Mouse (Mus musculus) embryonic facial prominence, embryonic 11.5 days (tissue): Measurements from ENCODE around the gene Zar1. TPM values are rescaled to one million over a fixed set of nuclear protein-coding genes. Genes with fewer than 3 reads are reported as not detected.
"Not testable (repeated sequence)": the region's sequence is repeated elsewhere in the genome, so short reads cannot be mapped to it uniquely, and the experiment has no call there.

ENCODE experiments used
- ATAC-seq: fragments of 200-750 bp; cut with Nextera tagmentation; replicated peaks from 2 replicates; pipeline ENCODE4 v1.8.0; 2017; ENCODE audit warnings: low read depth; ENCODE audit not compliant: insufficient number of reproducible peaks, low FRiP score, low TSS enrichment
- DNase-seq: peaks from one replicate; pipeline ENCODE4 v3.0.0-alpha.2; 2015; ENCODE audit warnings: low spot score
- H3K27ac ChIP-seq: fragments of 300-500 bp; sonication (generic); replicated peaks from 2 replicates; pipeline ENCODE4 v1.5.1; 2014; ENCODE audit warnings: mild to moderate bottlenecking, low read depth, low read length, control low read depth
- H3K27me3 ChIP-seq: fragments of 300-500 bp; sonication (generic); 2 replicates; pipeline ENCODE4 v1.6.1; 2014; ENCODE audit warnings: mild to moderate bottlenecking, low read length, moderate library complexity, mixed read lengths; ENCODE audit not compliant: control insufficient read depth, insufficient read depth
- H3K36me3 ChIP-seq: fragments of 300-500 bp; sonication (generic); replicated peaks from 2 replicates; pipeline ENCODE4 v1.6.1; 2014; ENCODE audit warnings: low read depth, mild to moderate bottlenecking, low read length, moderate library complexity, mixed read lengths; ENCODE audit not compliant: control insufficient read depth, insufficient read depth
- H3K4me1 ChIP-seq: fragments of 300-500 bp; sonication (generic); 2 replicates; pipeline ENCODE4 v1.6.1; 2014; ENCODE audit warnings: low read length, mixed read lengths; ENCODE audit not compliant: control insufficient read depth, insufficient read depth
- H3K4me2 ChIP-seq: fragments of 300-500 bp; sonication (generic); 2 replicates; pipeline ENCODE4 v1.6.1; 2014; ENCODE audit warnings: low read depth, mild to moderate bottlenecking, control low read depth, low read length, moderate library complexity
- H3K4me3 ChIP-seq: fragments of 300-500 bp; sonication (generic); 2 replicates; pipeline ENCODE4 v1.5.1; 2014; ENCODE audit warnings: low read depth, low read length, control low read depth
- H3K9ac ChIP-seq: fragments of 300-500 bp; sonication (generic); replicated peaks from 2 replicates; pipeline ENCODE4 v1.6.1; 2014; ENCODE audit warnings: mild to moderate bottlenecking, control low read depth, low read length
- H3K9me3 ChIP-seq: fragments of 300-500 bp; sonication (generic); replicated peaks from 2 replicates; pipeline ENCODE4 v1.6.1; 2016; ENCODE audit warnings: mild to moderate bottlenecking, low read length, inconsistent platforms, mixed read lengths; ENCODE audit not compliant: control insufficient read depth
- WGBS: fragments of 180-500 bp; shearing (Covaris S2); extraction: QIAGEN DNeasy Blood & Tissue Kit; methylation state at CpG from one replicate; pipeline ENCODE4 v1.1.7; 2014; 5-methylcytosine and 5-hydroxymethylcytosine counted together
- polyA plus RNA-seq: library from polyadenylated mRNA; unstranded; fragments of >200 nt; fragmentation: Nextera tagmentation; extraction: Ambion mirVana; gene quantifications from 2 replicates; pipeline ENCODE4 v1.2.1, GENCODE M21; 2014

Zar1 gene
- polyA plus RNA-seq, 1 experiment from 2014 or later, result 4.2 TPM

- not testable (repeated sequence) for DNase-seq, H3K9ac ChIP-seq, H3K27me3 ChIP-seq, H3K4me3 ChIP-seq, H3K4me1 ChIP-seq, H3K36me3 ChIP-seq, ATAC-seq, H3K9me3 ChIP-seq, H3K27ac ChIP-seq, H3K4me2 ChIP-seq
- 39% methylated on average over 7 of the region's 7 CpGs for WGBS
Observed at GRCm38 (mm10) chr5:72586122-72586521, 5.1 kb upstream of the Zar1 start.

- peak overlapping the region; percentile 30 for H3K4me3 ChIP-seq
- H3K27ac ChIP-seq, H3K9me3 ChIP-seq, H3K4me1 ChIP-seq, H3K27me3 ChIP-seq, H3K36me3 ChIP-seq: not testable (repeated sequence)
- DNase-seq, result peak; percentile 28
- WGBS, result 5% methylated on average over 44 of the region's 73 CpGs
- H3K9ac ChIP-seq, result peak overlapping the region; percentile 60
- ATAC-seq, result peak; percentile 83
- H3K4me2 ChIP-seq, result peak overlapping the region; percentile 75
Observed at GRCm38 (mm10) chr5:72580088-72580969, 725 bp downstream of the Zar1 start.

- H3K4me1 ChIP-seq, H3K4me2 ChIP-seq, H3K27me3 ChIP-seq, H3K9me3 ChIP-seq, H3K27ac ChIP-seq, H3K9ac ChIP-seq, H3K4me3 ChIP-seq, H3K36me3 ChIP-seq: not testable (repeated sequence)
- peak; percentile 69 for DNase-seq
- WGBS, result 37% methylated on average over 10 of the region's 10 CpGs
- peak; percentile 60 for ATAC-seq
Observed at GRCm38 (mm10) chr5:72579599-72579998, 1.5 kb downstream of the Zar1 start.

GRCm38 (mm10) chr5:72565621-72566020, 15.4 kb downstream of the Zar1 start:
- Histone ChIP-seq H3K4me1 (no peaks in the 10 kb centered on the region), H3K27me3 (no peaks in the 10 kb centered on the region), H3K4me3 (no peak overlapping the region), H3K27ac (no peak overlapping the region), H3K36me3 (no peaks in the 10 kb centered on the region), H3K9me3 (no peaks in the 10 kb centered on the region), H3K9ac (no peak overlapping the region), H3K4me2 (no peak overlapping the region)
- no peak for DNase-seq
- no peak for ATAC-seq
- WGBS, result 76% methylated on average over 5 of the region's 5 CpGs

- 81% methylated on average over 2 of the region's 2 CpGs for WGBS
- not testable (repeated sequence) for DNase-seq, H3K4me3 ChIP-seq, H3K27ac ChIP-seq, H3K36me3 ChIP-seq, H3K4me1 ChIP-seq, H3K9ac ChIP-seq, H3K9me3 ChIP-seq, H3K4me2 ChIP-seq, ATAC-seq, H3K27me3 ChIP-seq
Observed at GRCm38 (mm10) chr5:72563183-72563582, 17.9 kb downstream of the Zar1 start.

GRCm38 (mm10) chr5:72560976-72561628, 20.0 kb downstream of the Zar1 start:
- Histone ChIP-seq H3K9me3 (no peaks in the 10 kb centered on the region), H3K36me3 (no peaks in the 10 kb centered on the region), H3K4me3 (no peak overlapping the region), H3K4me2 (no peak overlapping the region), H3K27me3 (no peaks in the 10 kb centered on the region), H3K4me1 (no peaks in the 10 kb centered on the region), H3K9ac (no peak overlapping the region), H3K27ac (no peak overlapping the region)
- no peak for ATAC-seq
- WGBS, result 78% methylated on average over 3 of the region's 3 CpGs
- DNase-seq, result no peak

GRCm38 (mm10) chr5:72559544-72560049, 21.5 kb downstream of the Zar1 start, which contains the start of gene Nfxl1:
Gene Nfxl1 (minus strand): TSS chr5:72559684.
- H3K27me3 ChIP-seq, result no peaks in the 10 kb centered on the region
- H3K9ac ChIP-seq, result peak within 1 kb of the TSS; percentile 68
- H3K27ac ChIP-seq, result peak within 1 kb of the TSS; percentile 60
- no peaks in the 10 kb centered on the region for H3K4me1 ChIP-seq
- ATAC-seq (peak; percentile 91), DNase-seq (peak; percentile 99)
- peak within 1 kb of the TSS; percentile 69 for H3K4me3 ChIP-seq
- peak within 1 kb of the TSS; percentile 54 for H3K4me2 ChIP-seq
- WGBS, result under 1% methylated on average over 41 of the region's 42 CpGs
- H3K36me3 ChIP-seq, result no peaks in the 10 kb centered on the region
- no peaks in the 10 kb centered on the region for H3K9me3 ChIP-seq
